Mouse (Mus musculus): ENCODE data around the gene Pex3. TPM values are rescaled to one million over a fixed set of nuclear protein-coding genes. Genes with fewer than 3 reads are reported as not detected.
A peak's percentile ranks its signal among the peaks of the same experiment; 100 is the strongest.

Pex3 gene
- total RNA-seq (2021) (10 to 100 TPM; 16.6 to 19.0 TPM), polyA plus RNA-seq (2012; rRNA removed) (11.5 and 22.6 TPM in 2 replicates)
- long read RNA-seq, transcript Pex3-201 (12 exons, 2,129 nt) = major isoform, 13 of 14 reads
- long read RNA-seq, partial matches to known transcripts = 0 of 14 reads
- long read RNA-seq, other reads (novel, unspliced or antisense) = 1 of 14 reads

DNA sequence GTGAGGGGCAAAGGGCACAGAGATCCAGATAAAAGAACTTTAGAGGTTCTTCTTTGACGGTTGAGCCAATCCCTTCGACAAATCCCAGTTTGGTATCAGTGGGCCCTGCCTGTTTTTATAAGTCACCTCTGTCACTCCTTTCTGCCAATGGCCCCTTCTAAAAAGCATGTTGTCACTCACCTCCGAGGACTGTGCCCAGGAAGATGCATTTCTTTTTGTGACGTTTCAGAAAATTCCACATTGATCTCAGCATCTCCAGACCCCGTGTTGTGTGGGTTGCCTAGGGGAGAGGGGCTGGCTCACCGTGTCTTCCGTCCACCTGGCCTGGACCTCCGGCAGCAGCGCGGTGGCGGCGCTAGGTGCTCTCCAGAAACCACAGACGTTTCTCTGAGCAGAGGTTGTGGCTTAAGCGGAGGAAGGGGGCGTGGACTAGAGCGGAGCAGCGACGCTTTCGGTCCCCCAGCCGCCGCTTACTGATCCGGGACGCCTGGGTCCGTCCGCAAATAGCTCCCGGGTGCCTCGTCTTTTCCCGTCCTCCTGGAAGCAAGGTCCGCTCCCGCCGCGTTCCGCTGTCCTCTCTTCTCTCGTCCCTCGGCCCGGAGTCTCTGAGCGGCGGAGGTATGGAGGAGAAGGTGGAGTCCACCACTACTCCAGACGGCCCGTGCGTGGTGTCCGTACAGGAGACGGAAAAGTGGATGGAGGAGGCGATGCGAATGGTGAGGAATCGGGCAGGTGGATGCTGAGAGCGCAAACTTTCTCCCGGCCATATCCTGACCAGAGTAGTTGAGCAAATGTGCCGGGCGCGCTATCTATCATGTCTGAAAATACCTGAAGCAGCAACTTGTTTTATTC, at the start of gene Pex3, which contains the start of gene Adat2:
Pex3 (minus strand) TSS at position 497 of the 852 bp plus-strand sequence.
Adat2 (plus strand) TSS at position 249 of the 852 bp plus-strand sequence.
- WGBS = under 1% methylated on average over 51 of the region's 51 CpGs
- Histone ChIP-seq H3K27ac (peak within 1 kb of the TSS; percentile 79), H3K27me3 (ENCODE audit: control insufficient read depth, insufficient read depth, low read length) (no peaks in the 10 kb centered on the region), H3K4me1 (ENCODE audit: control insufficient read depth, insufficient read depth, low read length) (no peaks in the 10 kb centered on the region; the same call in 1 of the 2 replicates), H3K4me3 (peak within 1 kb of the TSS; percentile 58), H3K79me2 (replicated peaks; ENCODE audit: control insufficient read depth, insufficient read depth, low read length) (0 out of 2 replicates have a peak, but pooled peaks cover 2% of the 10 kb centered on the region), H3K9ac (ENCODE audit: low read depth, low read length) (peak within 1 kb of the TSS; percentile 86), H3K36me3 (ENCODE audit: control insufficient read depth, insufficient read depth, low read length) (no peaks in the 10 kb centered on the region)
- TF ChIP-seq CTCF (IDR thresholded peaks at IDR 0.05) (no peak), POLR2A (IDR thresholded peaks at IDR 0.05; ENCODE audit: insufficient read depth, low read depth, low read length) (peak; percentile 79), EP300 (IDR thresholded peaks at IDR 0.05; ENCODE audit: insufficient read depth, low read depth, low read length) (no peak)
- peak; percentile 90 to 93 for DNase-seq
- intact Hi-C loops (cut with DNase I) = loop anchor here (5.0 kb wide), 1 partner anchor 414 kb away; the partner anchor contains the start of gene Hivep2

DNA sequence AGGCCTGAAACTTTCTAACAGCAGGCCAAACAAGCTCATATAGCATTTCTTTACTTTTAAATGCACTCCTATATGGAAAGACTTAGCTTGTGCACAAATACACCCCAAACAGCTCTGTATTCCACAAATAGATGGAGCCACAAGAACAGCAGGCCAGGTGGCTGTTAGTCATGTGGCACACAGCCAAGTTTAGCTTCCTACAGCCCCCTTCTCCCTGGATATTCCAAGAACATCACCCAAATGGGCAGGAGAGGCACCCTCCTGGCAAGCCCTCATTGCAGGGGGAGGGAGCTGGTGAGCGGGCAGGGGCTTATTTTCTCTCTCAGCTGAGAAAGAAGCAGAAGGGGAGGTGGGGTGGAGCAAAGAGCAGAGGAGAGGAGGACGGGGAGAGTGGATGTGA, 48.0 kb upstream of the Pex3 start:
- H3K27ac ChIP-seq = no peak overlapping the region
- intact Hi-C loops (cut with DNase I) = no loop called here
- no peak for DNase-seq
- H3K4me1 ChIP-seq (ENCODE audit: control insufficient read depth, insufficient read depth, low read length) = no peaks in the 10 kb centered on the region; the same call in 1 of the 2 replicates
- H3K79me2 ChIP-seq (replicated peaks; ENCODE audit: control insufficient read depth, insufficient read depth, low read length) = no peaks in the 10 kb centered on the region
- H3K27me3 ChIP-seq (ENCODE audit: control insufficient read depth, insufficient read depth, low read length) = no peaks in the 10 kb centered on the region
- TF ChIP-seq POLR2A (IDR thresholded peaks at IDR 0.05; ENCODE audit: insufficient read depth, low read depth, low read length) = no peak
- TF ChIP-seq CTCF (IDR thresholded peaks at IDR 0.05) = no peak
- TF ChIP-seq EP300 (IDR thresholded peaks at IDR 0.05; ENCODE audit: insufficient read depth, low read depth, low read length) = no peak
- WGBS = 63% methylated on average over 2 of the region's 2 CpGs
- H3K36me3 ChIP-seq (ENCODE audit: control insufficient read depth, insufficient read depth, low read length) = no peaks in the 10 kb centered on the region
- no peak overlapping the region for H3K4me3 ChIP-seq
- H3K9ac ChIP-seq (ENCODE audit: low read depth, low read length) = no peak overlapping the region

- Histone ChIP-seq H3K79me2 (replicated peaks; ENCODE audit: control insufficient read depth, insufficient read depth, low read length) (no peaks in the 10 kb centered on the region), H3K4me1 (ENCODE audit: control insufficient read depth, insufficient read depth, low read length) (no peaks in the 10 kb centered on the region; the same call in 1 of the 2 replicates), H3K27me3 (ENCODE audit: control insufficient read depth, insufficient read depth, low read length) (no peaks in the 10 kb centered on the region), H3K36me3 (ENCODE audit: control insufficient read depth, insufficient read depth, low read length) (no peaks in the 10 kb centered on the region), H3K27ac (no peak overlapping the region), H3K4me3 (no peak overlapping the region), H3K9ac (ENCODE audit: low read depth, low read length) (no peak overlapping the region)
- intact Hi-C loops (cut with DNase I) = no loop called here
- TF ChIP-seq CTCF (IDR thresholded peaks at IDR 0.05) = no peak
- no peak for TF ChIP-seq EP300 (IDR thresholded peaks at IDR 0.05; ENCODE audit: insufficient read depth, low read depth, low read length)
- WGBS = 73% methylated on average over 8 of the region's 8 CpGs
- DNase-seq = no peak
Measured at GRCm38 (mm10) chr10:13597491-13597890, 44.5 kb upstream of the Pex3 start.

DNA sequence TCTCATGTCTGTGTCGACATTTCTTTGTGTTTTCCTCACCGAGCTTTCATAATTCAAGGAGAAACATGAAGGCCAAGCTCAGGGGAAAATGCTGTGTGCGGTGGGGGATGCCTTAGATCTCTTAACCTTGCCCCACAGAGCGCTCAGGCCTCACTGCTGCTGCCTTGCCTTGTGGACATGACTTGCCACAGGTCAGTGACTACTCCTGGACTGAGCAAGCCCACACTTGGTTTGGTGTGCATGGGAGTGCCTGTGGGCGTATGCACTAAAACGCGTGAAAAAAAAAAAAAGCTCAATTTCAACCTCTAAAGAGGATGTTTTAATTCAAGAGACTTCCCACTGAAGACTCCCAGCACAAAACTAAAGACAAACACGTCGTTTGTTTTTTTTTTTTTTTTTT, 43.9 kb upstream of the Pex3 start:
- intact Hi-C loops (cut with DNase I) = no loop called here
- Histone ChIP-seq H3K27ac (no peak overlapping the region), H3K36me3 (ENCODE audit: control insufficient read depth, insufficient read depth, low read length) (no peaks in the 10 kb centered on the region), H3K79me2 (replicated peaks; ENCODE audit: control insufficient read depth, insufficient read depth, low read length) (no peaks in the 10 kb centered on the region), H3K9ac (ENCODE audit: low read depth, low read length) (no peak overlapping the region), H3K4me3 (no peak overlapping the region), H3K27me3 (ENCODE audit: control insufficient read depth, insufficient read depth, low read length) (no peaks in the 10 kb centered on the region), H3K4me1 (ENCODE audit: control insufficient read depth, insufficient read depth, low read length) (no peaks in the 10 kb centered on the region; the same call in 1 of the 2 replicates)
- TF ChIP-seq POLR2A (IDR thresholded peaks at IDR 0.05; ENCODE audit: insufficient read depth, low read depth, low read length) (no peak), CTCF (IDR thresholded peaks at IDR 0.05) (no peak), EP300 (IDR thresholded peaks at IDR 0.05; ENCODE audit: insufficient read depth, low read depth, low read length) (no peak)
- 79% methylated on average over 9 of the region's 9 CpGs for WGBS
- DNase-seq = no peak

- H3K36me3 ChIP-seq (ENCODE audit: control insufficient read depth, insufficient read depth, low read length) = no peaks in the 10 kb centered on the region
- intact Hi-C loops (cut with DNase I) = no loop called here
- TF ChIP-seq CTCF (IDR thresholded peaks at IDR 0.05) (no peak), EP300 (IDR thresholded peaks at IDR 0.05; ENCODE audit: insufficient read depth, low read depth, low read length) (no peak), POLR2A (IDR thresholded peaks at IDR 0.05; ENCODE audit: insufficient read depth, low read depth, low read length) (no peak)
- WGBS = 46% methylated on average over 3 of the region's 3 CpGs
- DNase-seq = peak in 1 of 2 experiments; percentile 10
- no peaks in the 10 kb centered on the region for H3K79me2 ChIP-seq (replicated peaks; ENCODE audit: control insufficient read depth, insufficient read depth, low read length)
- H3K9ac ChIP-seq (ENCODE audit: low read depth, low read length) = no peak overlapping the region
- H3K4me1 ChIP-seq (ENCODE audit: control insufficient read depth, insufficient read depth, low read length) = no peaks in the 10 kb centered on the region; the same call in 1 of the 2 replicates
- H3K27ac ChIP-seq = no peak overlapping the region
- H3K27me3 ChIP-seq (ENCODE audit: control insufficient read depth, insufficient read depth, low read length) = no peaks in the 10 kb centered on the region
- H3K4me3 ChIP-seq = no peak overlapping the region
Measured at GRCm38 (mm10) chr10:13596073-13596472, 43.1 kb upstream of the Pex3 start.

GRCm38 (mm10) chr10:13593529-13593928, 40.6 kb upstream of the Pex3 start:
- no peaks in the 10 kb centered on the region for H3K36me3 ChIP-seq (ENCODE audit: control insufficient read depth, insufficient read depth, low read length)
- H3K9ac ChIP-seq (ENCODE audit: low read depth, low read length) = no peak overlapping the region
- DNase-seq = no peak
- H3K27ac ChIP-seq = no peak overlapping the region
- TF ChIP-seq EP300 (IDR thresholded peaks at IDR 0.05; ENCODE audit: insufficient read depth, low read depth, low read length) (no peak), CTCF (IDR thresholded peaks at IDR 0.05) (no peak), POLR2A (IDR thresholded peaks at IDR 0.05; ENCODE audit: insufficient read depth, low read depth, low read length) (no peak)
- no peaks in the 10 kb centered on the region for H3K79me2 ChIP-seq (replicated peaks; ENCODE audit: control insufficient read depth, insufficient read depth, low read length)
- no peak overlapping the region for H3K4me3 ChIP-seq
- 88% methylated on average over 3 of the region's 3 CpGs for WGBS
- intact Hi-C loops (cut with DNase I) = no loop called here
- no peaks in the 10 kb centered on the region; the same call in 1 of the 2 replicates for H3K4me1 ChIP-seq (ENCODE audit: control insufficient read depth, insufficient read depth, low read length)
- no peaks in the 10 kb centered on the region for H3K27me3 ChIP-seq (ENCODE audit: control insufficient read depth, insufficient read depth, low read length)
